Mouse (Mus musculus) liver, embryonic 13.5 days (tissue): ENCODE data around the gene Rab6b. TPM values are rescaled to one million over a fixed set of nuclear protein-coding genes. Genes with fewer than 3 reads are reported as not detected.

Source experiments
- ATAC-seq: fragments of 200-750 bp; cut with Nextera tagmentation; 2 replicates; pipeline ENCODE4 v1.8.0; 2017; ENCODE audit warnings: low read depth, mild to moderate bottlenecking, moderate number of reproducible peaks, moderate library complexity
- DNase-seq: peaks from one replicate; pipeline ENCODE4 v3.0.0; 2022
- H3K27ac ChIP-seq: fragments of 300-500 bp; sonication (generic); 2 replicates; pipeline ENCODE4 v1.5.1; 2015; ENCODE audit warnings: moderate library complexity, mild to moderate bottlenecking, inconsistent platforms
- H3K27me3 ChIP-seq: fragments of 300-500 bp; sonication (generic); 2 replicates; pipeline ENCODE4 v1.6.1; 2015; ENCODE audit warnings: mild to moderate bottlenecking, inconsistent platforms
- H3K36me3 ChIP-seq: fragments of 300-500 bp; sonication (generic); 2 replicates; pipeline ENCODE4 v1.6.1; 2015; ENCODE audit warnings: mild to moderate bottlenecking, inconsistent platforms
- H3K4me1 ChIP-seq: fragments of 300-500 bp; sonication (generic); replicated peaks from 2 replicates; pipeline ENCODE4 v1.6.1; 2015; ENCODE audit warnings: inconsistent platforms
- H3K4me2 ChIP-seq: fragments of 300-500 bp; sonication (generic); 2 replicates; pipeline ENCODE4 v1.6.1; 2015; ENCODE audit warnings: inconsistent platforms, mild to moderate bottlenecking, moderate library complexity
- H3K4me3 ChIP-seq: fragments of 300-500 bp; sonication (generic); replicated peaks from 2 replicates; pipeline ENCODE4 v1.5.1; 2015; ENCODE audit warnings: mild to moderate bottlenecking, inconsistent platforms
- H3K9ac ChIP-seq: fragments of 300-500 bp; sonication (generic); 2 replicates; pipeline ENCODE4 v1.6.1; 2015; ENCODE audit warnings: mild to moderate bottlenecking, inconsistent platforms
- H3K9me3 ChIP-seq: fragments of 300-500 bp; sonication (generic); replicated peaks from 2 replicates; pipeline ENCODE4 v1.6.1; 2016; ENCODE audit warnings: inconsistent platforms
- WGBS: fragments of 180-500 bp; shearing (Covaris S2); methylation state at CpG from one replicate; pipeline ENCODE4 v1.1.7; 2015; ENCODE audit not compliant: insufficient replicate concordance; 5-methylcytosine and 5-hydroxymethylcytosine counted together
- polyA plus RNA-seq: library from polyadenylated mRNA; unstranded; fragments of >200 nt; fragmentation: Nextera tagmentation; extraction: Ambion mirVana; gene quantifications from 2 replicates; pipeline ENCODE4 v1.2.1, GENCODE M21; 2015

The Rab6b gene
- polyA plus RNA-seq, result 0.12 and 0.18 TPM in 2 replicates

DNA sequence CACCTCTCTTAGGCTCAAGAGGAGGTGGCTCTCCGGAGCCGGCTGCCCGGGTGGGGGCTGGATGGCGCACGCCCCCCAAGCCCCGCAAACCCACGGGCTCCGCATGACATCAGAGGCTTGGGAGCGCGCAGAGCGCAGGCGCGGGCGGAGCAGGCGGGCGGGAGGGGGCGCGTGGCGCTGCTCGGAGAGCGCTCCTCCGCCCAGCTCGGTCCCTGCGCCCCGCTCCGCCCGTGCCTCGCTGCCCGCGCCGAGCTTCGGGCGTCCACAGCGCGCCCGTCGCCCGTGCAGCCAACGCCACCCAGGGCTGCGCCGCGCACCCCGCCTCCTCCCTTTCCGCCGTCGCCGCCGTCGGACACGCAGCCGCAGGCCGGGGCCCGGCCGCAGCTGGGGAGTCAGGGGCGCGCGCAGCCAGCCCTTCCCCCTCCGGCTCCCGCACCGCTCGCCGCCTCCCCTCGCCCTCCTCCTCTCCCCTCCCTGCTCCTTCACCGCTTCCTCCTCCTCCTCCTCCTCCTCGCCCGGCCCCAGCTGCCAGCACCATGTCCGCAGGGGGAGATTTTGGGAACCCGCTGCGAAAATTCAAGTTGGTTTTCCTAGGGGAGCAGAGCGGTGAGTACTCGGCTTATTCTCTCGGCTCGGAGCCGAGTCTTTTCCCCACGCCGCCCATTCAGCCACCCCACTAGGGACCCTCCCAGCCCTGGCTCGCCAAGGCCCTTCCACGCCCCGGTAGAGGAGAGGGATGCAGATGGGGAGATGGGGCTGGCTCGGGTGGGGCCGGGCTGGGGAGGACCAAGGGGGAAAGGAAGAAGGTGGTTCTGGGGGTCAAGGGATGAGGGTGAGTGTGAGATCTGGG lies at the start of gene Rab6b:
Gene Rab6b (plus strand): TSS at position 167 of the 850 bp plus-strand sequence.
- Histone ChIP-seq H3K36me3 (no peaks in the 10 kb centered on the region), H3K4me3 (peak within 1 kb of the TSS; percentile 55), H3K27ac (no peak within 1 kb of the TSS), H3K9me3 (no peaks in the 10 kb centered on the region), H3K4me2 (peak within 1 kb of the TSS; percentile 71), H3K4me1 (peaks cover 12% of the 10 kb centered on the region), H3K27me3 (peaks cover 62% of the 10 kb centered on the region), H3K9ac (peak within 1 kb of the TSS; percentile 13; the same call in 1 of the 2 replicates)
- DNase-seq (no peak), ATAC-seq (peak; percentile 49; the same call in 1 of the 2 replicates)
- WGBS, result under 1% methylated on average over 60 of the region's 81 CpGs

DNA sequence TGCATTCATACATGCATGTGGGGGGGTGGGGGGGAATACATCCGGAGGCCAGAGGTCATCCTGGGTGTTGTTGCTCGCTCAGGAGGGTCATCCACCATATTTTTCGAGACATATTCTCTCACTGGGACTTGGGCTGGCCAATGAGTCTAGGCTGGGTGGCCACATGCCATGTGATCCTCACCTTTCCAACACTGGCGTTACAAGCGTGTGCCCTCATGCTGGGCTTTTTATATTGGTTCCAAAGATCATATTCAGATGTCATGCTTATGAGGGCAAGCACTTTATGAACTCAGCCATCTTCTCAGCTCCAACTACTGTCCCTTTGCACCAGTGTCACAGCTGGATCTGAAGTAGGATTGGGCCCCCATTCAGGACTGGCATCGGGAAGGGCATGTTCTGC lies 48.0 kb upstream of the Rab6b start:
- Histone ChIP-seq H3K4me2 (no peak overlapping the region), H3K4me1 (no peaks in the 10 kb centered on the region), H3K9ac (no peak overlapping the region), H3K36me3 (no peaks in the 10 kb centered on the region), H3K27me3 (no peaks in the 10 kb centered on the region), H3K27ac (no peak overlapping the region), H3K9me3 (no peaks in the 10 kb centered on the region), H3K4me3 (no peak overlapping the region)
- ATAC-seq (no peak), DNase-seq (no peak)
- 60% methylated on average over 6 of the region's 6 CpGs for WGBS

DNA sequence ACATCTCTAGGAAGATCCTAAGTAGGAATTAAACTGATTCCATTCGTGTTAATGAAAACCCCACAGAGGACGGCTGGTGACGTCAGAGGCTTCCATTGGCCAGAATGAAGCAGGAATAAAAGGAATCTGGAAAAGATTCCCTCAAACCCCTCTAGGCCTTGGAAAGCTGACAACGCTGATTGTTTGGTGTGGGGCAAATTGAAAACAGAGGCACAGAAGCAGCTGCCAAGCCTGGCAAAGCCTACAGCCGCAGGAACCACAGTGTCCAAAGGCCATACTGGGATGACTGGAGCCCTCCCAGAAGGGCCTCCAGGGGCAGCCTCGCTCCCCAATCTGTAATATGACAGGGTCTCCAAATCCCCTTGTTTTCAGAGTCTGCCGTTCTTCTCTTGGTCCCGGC lies 44.7 kb upstream of the Rab6b start:
- H3K4me2 ChIP-seq, result no peak overlapping the region

DNA sequence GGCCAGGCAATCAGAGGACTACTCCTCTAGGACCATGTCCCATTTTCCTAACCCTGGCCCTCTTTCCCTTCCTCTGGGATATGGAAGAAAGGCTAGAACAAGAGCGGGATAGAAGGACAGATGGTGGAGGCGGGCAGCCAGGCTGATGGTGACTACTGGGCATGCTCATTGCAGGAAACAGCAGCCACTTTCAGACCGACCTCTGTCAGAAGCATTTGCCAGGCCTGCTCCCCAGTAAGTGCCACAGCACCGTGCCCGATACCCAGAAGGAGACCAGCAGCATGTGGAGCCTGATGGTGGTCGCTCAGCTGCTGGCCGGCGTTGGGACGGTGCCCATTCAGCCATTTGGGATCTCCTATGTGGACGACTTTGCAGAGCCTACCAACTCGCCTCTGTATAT lies 43.9 kb upstream of the Rab6b start:
- Histone ChIP-seq H3K4me1 (no peaks in the 10 kb centered on the region), H3K4me2 (no peak overlapping the region), H3K27ac (no peak overlapping the region), H3K36me3 (no peaks in the 10 kb centered on the region), H3K4me3 (no peak overlapping the region), H3K9ac (no peak overlapping the region), H3K27me3 (no peaks in the 10 kb centered on the region), H3K9me3 (no peaks in the 10 kb centered on the region)
- no peak for DNase-seq
- WGBS, result 70% methylated on average over 11 of the region's 11 CpGs
- ATAC-seq, result no peak

More for the DNA sequence above, 44.7 kb upstream of the Rab6b start:
- Histone ChIP-seq H3K27me3 (no peaks in the 10 kb centered on the region), H3K9me3 (no peaks in the 10 kb centered on the region), H3K27ac (no peak overlapping the region), H3K9ac (no peak overlapping the region), H3K36me3 (no peaks in the 10 kb centered on the region), H3K4me1 (no peaks in the 10 kb centered on the region), H3K4me3 (no peak overlapping the region)
- ATAC-seq (no peak), DNase-seq (no peak)
- WGBS, result 67% methylated on average over 8 of the region's 8 CpGs

DNA sequence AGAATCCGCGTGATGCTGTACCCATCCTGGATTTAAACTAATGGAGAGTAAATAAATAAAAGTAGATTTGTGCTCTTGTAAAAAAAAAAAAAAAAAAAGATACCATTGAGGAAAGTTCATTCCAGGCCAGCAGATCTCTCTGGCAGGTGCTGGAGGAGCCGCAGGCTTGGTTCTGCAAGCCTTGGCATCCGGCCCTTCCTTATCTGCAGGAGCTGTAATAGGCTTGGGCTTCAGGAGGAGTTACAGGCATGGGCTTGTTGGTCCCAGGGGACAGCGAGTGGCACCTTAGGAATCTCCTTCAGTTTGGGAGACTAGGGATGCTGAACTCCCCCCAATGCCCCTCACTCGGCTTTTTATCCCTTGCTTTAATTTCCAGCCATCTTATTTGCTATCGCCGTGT lies 42.8 kb upstream of the Rab6b start:
- H3K4me3 ChIP-seq, result no peak overlapping the region
- H3K36me3 ChIP-seq, result no peaks in the 10 kb centered on the region
- no peaks in the 10 kb centered on the region for H3K4me1 ChIP-seq
- H3K9ac ChIP-seq, result no peak overlapping the region
- 78% methylated on average over 8 of the region's 8 CpGs for WGBS
- H3K4me2 ChIP-seq, result no peak overlapping the region
- no peaks in the 10 kb centered on the region for H3K27me3 ChIP-seq
- H3K9me3 ChIP-seq, result no peaks in the 10 kb centered on the region
- DNase-seq (no peak), ATAC-seq (no peak)
- H3K27ac ChIP-seq, result no peak overlapping the region

DNA sequence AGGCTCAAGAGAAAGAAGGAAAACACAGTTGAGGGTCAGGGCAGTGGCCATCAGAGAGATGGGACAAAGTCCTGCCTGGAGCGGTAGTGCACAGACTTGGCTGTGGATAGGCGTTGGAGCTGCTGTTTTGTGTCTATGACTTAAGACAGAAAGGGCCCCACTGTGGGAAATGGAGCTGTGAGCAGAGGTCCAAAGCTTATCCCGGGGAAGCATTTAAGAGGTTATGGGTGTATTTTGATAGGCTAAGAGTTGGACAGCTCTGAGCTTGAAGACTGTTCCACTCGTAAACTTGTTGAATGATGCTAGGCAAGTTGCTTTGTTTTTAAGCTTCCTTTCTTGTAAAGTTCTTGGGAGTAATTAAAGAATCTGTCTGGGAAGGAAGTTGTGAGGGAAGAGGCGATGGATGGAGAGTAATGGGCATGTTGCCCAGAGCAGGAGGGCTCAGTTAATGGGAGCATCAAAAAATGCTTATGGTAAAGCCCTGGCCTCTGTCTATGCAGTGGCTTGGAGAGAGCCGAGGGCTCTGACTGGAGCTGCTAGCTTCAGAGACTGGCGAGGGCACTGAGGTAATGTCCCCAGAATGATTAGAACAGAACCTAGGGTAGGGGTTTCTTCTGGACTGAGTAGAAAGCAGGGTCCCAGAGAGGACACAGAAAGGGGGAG lies 39.9 kb upstream of the Rab6b start:
- no peaks in the 10 kb centered on the region for H3K27me3 ChIP-seq
- no peaks in the 10 kb centered on the region for H3K9me3 ChIP-seq
- no peak overlapping the region for H3K9ac ChIP-seq
- ATAC-seq (no peak), DNase-seq (no peak)
- 65% methylated on average over 7 of the region's 7 CpGs for WGBS
- H3K4me3 ChIP-seq, result no peak overlapping the region
- no peaks in the 10 kb centered on the region for H3K36me3 ChIP-seq
- H3K27ac ChIP-seq, result no peak overlapping the region
- H3K4me1 ChIP-seq, result no peaks in the 10 kb centered on the region
- H3K4me2 ChIP-seq, result no peak overlapping the region

DNA sequence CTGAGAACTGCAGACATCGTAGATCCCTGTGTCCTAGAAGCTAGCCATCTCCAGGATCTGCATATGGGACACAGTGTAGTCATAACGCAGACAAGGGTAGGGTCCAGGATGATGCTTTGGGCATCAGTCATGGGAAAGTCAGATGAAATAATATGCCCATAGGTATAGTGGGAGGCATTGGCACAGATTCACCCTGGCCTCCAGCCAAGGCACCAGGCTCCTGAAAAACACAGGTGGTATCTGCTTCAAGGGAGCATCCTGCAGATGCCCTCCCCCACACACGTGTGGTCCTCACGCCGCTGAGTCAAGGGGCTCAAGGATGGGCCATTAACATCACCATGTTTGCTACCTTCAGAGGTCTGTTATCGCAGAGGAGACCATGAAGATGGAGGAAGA lies 39.4 kb upstream of the Rab6b start:
- WGBS, result 73% methylated on average over 6 of the region's 6 CpGs

DNA sequence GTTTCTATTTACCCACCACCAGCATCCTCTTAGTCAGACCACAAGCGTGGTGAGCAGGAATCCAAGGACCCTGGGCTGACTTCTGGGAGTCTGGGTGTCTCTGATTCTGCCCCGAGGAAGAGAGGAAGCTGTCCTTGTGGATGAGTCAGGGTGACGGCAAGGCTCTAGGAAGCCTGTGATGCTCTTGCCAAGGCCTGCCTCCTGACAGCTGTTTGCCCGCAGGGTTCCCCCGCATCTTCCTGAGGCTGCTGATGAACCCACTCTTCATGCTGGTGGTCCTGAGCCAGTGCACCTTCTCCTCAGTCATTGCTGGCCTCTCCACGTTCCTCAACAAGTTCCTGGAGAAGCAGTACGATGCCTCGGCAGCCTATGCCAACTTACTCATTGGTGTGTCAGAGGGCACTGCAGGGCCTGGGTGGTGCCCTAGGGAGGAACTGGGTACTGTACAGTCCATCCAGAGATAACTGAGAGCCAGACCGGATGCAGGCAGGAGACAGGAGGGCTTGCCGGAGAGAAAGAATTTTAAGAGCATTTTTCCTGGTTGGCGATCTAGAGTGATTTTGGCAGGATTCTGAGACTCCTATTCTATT lies 38.6 kb upstream of the Rab6b start:
- no peaks in the 10 kb centered on the region; the same call in 1 of the 2 replicates for H3K4me1 ChIP-seq
- H3K4me2 ChIP-seq, result no peak overlapping the region
- no peak overlapping the region for H3K27ac ChIP-seq
- no peaks in the 10 kb centered on the region for H3K36me3 ChIP-seq
- 59% methylated on average over 11 of the region's 11 CpGs for WGBS
- no peaks in the 10 kb centered on the region for H3K27me3 ChIP-seq
- H3K9ac ChIP-seq, result no peak overlapping the region
- H3K9me3 ChIP-seq, result no peaks in the 10 kb centered on the region
- ATAC-seq (no peak), DNase-seq (no peak)
- H3K4me3 ChIP-seq, result no peak overlapping the region

More for the DNA sequence above, 39.4 kb upstream of the Rab6b start:
- H3K4me2 ChIP-seq, result no peak overlapping the region
- no peak for ATAC-seq
- H3K4me3 ChIP-seq, result no peak overlapping the region
- no peaks in the 10 kb centered on the region for H3K36me3 ChIP-seq
- no peaks in the 10 kb centered on the region for H3K9me3 ChIP-seq
- H3K27ac ChIP-seq, result no peak overlapping the region
- no peak for DNase-seq
- H3K9ac ChIP-seq, result no peak overlapping the region
- no peaks in the 10 kb centered on the region for H3K27me3 ChIP-seq
- H3K4me1 ChIP-seq, result no peaks in the 10 kb centered on the region

DNA sequence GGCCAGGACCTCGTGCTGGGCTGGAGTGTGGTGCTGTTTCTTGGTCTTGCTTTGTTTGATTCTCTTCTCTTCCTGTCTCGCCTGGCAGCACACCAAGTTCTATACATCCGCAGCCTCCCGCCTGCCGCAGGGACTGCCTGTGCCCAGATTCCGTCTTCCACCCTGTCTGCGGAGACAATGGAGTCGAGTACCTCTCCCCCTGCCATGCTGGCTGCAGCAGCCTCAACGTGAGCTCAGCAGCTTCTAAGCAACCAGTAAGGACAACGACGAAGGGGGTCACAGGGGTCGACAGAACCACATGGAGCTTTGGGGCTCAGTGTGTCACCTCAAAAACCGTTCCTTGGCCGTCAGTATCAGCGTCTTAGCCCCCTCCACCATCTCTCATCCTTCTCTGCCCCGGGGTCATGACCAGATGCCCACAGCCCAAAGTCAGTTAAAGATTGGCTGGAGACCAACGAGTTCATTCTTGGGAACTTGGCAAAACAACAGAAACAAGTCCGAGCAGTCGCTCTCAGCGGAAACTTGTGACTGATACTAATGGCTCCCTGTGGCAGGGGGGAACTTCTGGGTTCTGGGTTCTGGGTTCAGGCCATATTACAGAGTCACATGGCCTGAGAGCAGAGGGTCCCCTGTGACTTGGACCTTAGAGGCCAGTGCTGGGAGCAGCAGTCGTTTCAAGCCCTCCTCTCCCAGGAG lies 34.6 kb upstream of the Rab6b start:
- Histone ChIP-seq H3K9me3 (no peaks in the 10 kb centered on the region), H3K4me3 (no peak overlapping the region), H3K4me2 (no peak overlapping the region), H3K9ac (no peak overlapping the region), H3K27me3 (no peaks in the 10 kb centered on the region), H3K4me1 (no peaks in the 10 kb centered on the region; the same call in 1 of the 2 replicates), H3K36me3 (no peaks in the 10 kb centered on the region), H3K27ac (no peak overlapping the region)
- no peak for DNase-seq
- ATAC-seq, result no peak
- whole genome bisulfite sequencing, result 71% methylated on average over 21 of the region's 21 CpGs

DNA sequence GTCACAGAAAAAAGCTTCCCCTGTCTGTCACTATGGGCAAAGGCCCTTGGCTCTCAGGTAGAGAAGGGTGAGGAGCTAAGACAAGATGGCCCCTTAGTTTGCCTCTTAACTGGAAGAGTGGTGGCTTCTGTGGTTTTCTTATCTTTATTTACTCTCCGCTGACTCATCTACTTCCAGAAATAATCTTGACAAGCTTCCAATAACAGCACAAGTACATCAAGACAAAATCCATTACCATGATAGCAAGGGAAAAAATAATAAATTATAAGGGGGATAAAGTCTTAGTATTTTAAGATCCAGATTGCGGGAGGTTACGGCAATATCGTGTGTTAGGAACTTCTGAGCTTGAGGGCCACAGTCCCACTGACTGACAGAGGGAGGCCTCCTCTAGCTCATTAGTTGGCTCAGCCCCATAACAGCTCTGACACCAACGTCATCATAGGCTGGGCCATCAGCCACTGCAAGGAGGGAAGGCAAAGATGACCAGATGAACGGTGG lies 33.3 kb upstream of the Rab6b start:
- ATAC-seq, result no peak
- DNase-seq, result no peak
- no peak overlapping the region for H3K4me2 ChIP-seq
- H3K4me1 ChIP-seq, result no peaks in the 10 kb centered on the region; the same call in 1 of the 2 replicates
- H3K36me3 ChIP-seq, result no peaks in the 10 kb centered on the region
- 47% methylated on average over 6 of the region's 6 CpGs for WGBS
- no peak overlapping the region for H3K27ac ChIP-seq
- no peak overlapping the region for H3K9ac ChIP-seq
- no peaks in the 10 kb centered on the region for H3K27me3 ChIP-seq
- H3K9me3 ChIP-seq, result no peaks in the 10 kb centered on the region
- no peak overlapping the region for H3K4me3 ChIP-seq

DNA sequence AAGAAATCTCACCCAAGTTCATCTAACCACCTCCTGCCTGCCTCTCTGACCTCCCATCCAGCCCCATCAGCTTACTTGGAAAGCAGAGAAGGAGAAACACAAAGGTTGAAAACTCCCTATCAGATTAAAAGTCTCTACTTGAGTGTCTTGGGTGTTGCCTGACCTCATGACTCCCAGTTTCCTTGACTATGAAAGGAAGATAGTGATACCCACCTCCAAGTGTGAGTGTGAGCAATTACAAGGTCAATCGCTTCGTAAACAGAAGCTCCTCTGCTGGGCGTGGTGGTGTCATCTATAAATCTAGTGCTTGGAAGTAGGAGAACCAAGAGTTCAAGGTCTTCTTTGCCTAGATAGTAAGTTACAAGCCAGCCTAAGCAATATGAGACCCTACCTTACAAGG lies 31.4 kb upstream of the Rab6b start:
- ATAC-seq (no peak), DNase-seq (no peak)
- 68% methylated on average over 3 of the region's 3 CpGs for WGBS
- Histone ChIP-seq H3K36me3 (no peaks in the 10 kb centered on the region), H3K9ac (no peak overlapping the region), H3K4me2 (no peak overlapping the region), H3K4me1 (no peaks in the 10 kb centered on the region; the same call in 1 of the 2 replicates), H3K4me3 (no peak overlapping the region), H3K27me3 (no peaks in the 10 kb centered on the region), H3K9me3 (no peaks in the 10 kb centered on the region), H3K27ac (no peak overlapping the region)
